Mouse (Mus musculus): ENCODE results near the gene Cacna1d. TPM values are rescaled to one million over a fixed set of nuclear protein-coding genes. Genes with fewer than 3 reads are reported as not detected.

Cacna1d gene
- total and polyA plus RNA-seq, 3 experiments = 0.04 to 0.66 (median 0.08) TPM

DNA sequence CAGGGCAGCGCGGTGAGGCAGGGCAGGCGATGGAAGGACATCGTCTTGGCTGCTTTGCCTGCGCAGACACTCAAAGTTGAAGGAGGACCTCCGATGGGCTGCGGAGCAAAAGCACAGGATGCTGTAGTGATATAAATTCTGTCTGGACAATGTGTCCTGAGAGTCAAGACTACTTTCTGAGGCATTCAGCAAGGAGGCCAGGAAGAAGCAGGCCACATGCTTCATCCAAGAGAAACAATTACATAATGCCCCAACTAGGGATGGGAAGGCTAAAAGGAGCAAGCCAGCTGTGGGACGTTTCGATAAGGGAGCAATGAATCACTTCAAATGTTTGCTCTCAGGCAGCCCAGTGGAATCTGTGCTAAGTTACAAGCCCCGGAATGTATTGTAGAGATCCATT, 446.0 kb downstream of the Cacna1d start:
- no peak overlapping the region for H3K4me2 ChIP-seq (ENCODE audit: insufficient read depth, low read depth, poor library complexity, severe bottlenecking)
- in situ Hi-C loops (cut with MboI; ENCODE audit: low pct_ligation_motif_present, low pct_unique_long_range_greater_than_20kb, low sequenced_read_pairs) = no loop called here
- no peak overlapping the region for H3K4me3 ChIP-seq (replicated peaks in 1 of 3; ENCODE audit: low read depth in 2 of 3, low read length in 2 of 3, poor library complexity in 1 of 3)
- no peak overlapping the region for H3K27ac ChIP-seq (ENCODE audit: insufficient read depth, low read depth)
- dilution Hi-C loops (cut with MboI; ENCODE audit: extremely low pct_ligation_motif_present, extremely low pct_unique_long_range_greater_than_20kb, low sequenced_read_pairs) = no loop called here
- no peaks in the 10 kb centered on the region for H3K9me3 ChIP-seq (replicated peaks; ENCODE audit: low read length)
- H3K9ac ChIP-seq (ENCODE audit: insufficient read depth, low read depth) = no peak overlapping the region
- no peaks in the 10 kb centered on the region for H3K27me3 ChIP-seq (replicated peaks)
- no peaks in the 10 kb centered on the region for H3K36me3 ChIP-seq (replicated peaks in 1 of 2; ENCODE audit: control insufficient read depth in 1 of 2, insufficient read depth in 1 of 2, low read length in 1 of 2)
- peaks cover 0 to 9% of the 10 kb centered on the region in 2 experiments; a peak in 2 of 4 replicates for H3K4me1 ChIP-seq (ENCODE audit: control insufficient read depth in 1 of 2, insufficient read depth in 2 of 2)
- DNase-seq (ENCODE audit: extremely low read depth) = no peak
- TF ChIP-seq KAT2A (IDR thresholded peaks at IDR 0.05; ENCODE audit: insufficient replicate concordance, low read length) = no peak
- TF ChIP-seq ZNF384 (IDR thresholded peaks at IDR 0.05; ENCODE audit: low read depth, low read length) = no peak
- TF ChIP-seq ZMIZ1 (IDR thresholded peaks at IDR 0.05; ENCODE audit: low read depth, low read length) = no peak
- no peak for TF ChIP-seq NELFE (IDR thresholded peaks at IDR 0.05; ENCODE audit: low read depth, low read length)
- TF ChIP-seq CHD1 (IDR thresholded peaks at IDR 0.05; ENCODE audit: low read depth, low read length) = no peak
- no peak for TF ChIP-seq SMC3 (IDR thresholded peaks at IDR 0.05; ENCODE audit: low read depth, low read length)
- TF ChIP-seq MYC (IDR thresholded peaks at IDR 0.05; ENCODE audit: low read depth, low read length) = no peak
- no peak for TF ChIP-seq USF2 (conservative IDR thresholded peaks at IDR 0.05; ENCODE audit: low read depth, low read length)
- no peak for TF ChIP-seq IRF4 (IDR thresholded peaks at IDR 0.05; ENCODE audit: low read depth, low read length)
- no peak for TF ChIP-seq TCF12 (IDR thresholded peaks at IDR 0.05; ENCODE audit: low read depth, low read length)
- TF ChIP-seq ZKSCAN1 (IDR thresholded peaks at IDR 0.05; ENCODE audit: borderline replicate concordance, low read depth, low read length) = no peak
- TF ChIP-seq ETS1 (conservative IDR thresholded peaks at IDR 0.05; ENCODE audit: low read depth, low read length) = no peak
- no peaks in the 10 kb centered on the region for H3K79me2 ChIP-seq (replicated peaks; ENCODE audit: control insufficient read depth, extremely low read depth, insufficient read depth, poor library complexity, severe bottlenecking)

DNA sequence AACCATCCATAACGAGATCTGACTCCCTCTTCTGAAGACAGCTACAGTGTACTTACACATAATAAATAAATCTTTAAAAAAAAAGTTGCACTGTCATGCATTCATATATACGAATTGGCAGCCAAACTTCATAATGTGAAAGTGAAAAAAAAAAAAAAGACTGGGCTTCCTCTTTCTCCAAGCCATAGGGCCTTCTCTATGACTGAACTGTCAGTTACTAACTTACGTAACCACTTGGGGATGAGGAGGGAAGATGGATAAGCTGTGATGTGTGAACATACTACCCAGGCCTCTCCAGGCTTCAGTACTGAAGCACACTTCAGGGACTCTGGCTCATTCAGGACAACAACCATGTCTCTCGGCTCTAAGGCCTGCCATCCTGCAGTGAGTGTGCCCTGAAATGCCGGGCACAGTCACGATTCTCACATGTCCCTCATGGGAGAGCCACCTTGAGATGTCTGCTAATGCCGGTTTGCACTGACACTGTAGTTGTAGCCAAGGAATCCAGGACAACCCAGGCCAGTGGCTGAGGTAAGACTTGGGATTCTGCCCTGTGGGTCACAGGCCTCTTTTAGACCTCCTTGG, 447.8 kb downstream of the Cacna1d start:
- no peak overlapping the region for H3K27ac ChIP-seq (ENCODE audit: insufficient read depth, low read depth)
- H3K4me2 ChIP-seq (ENCODE audit: insufficient read depth, low read depth, poor library complexity, severe bottlenecking) = no peak overlapping the region
- TF ChIP-seq CTCF (conservative IDR thresholded peaks at IDR 0.05 in 1 of 2, IDR thresholded peaks at IDR 0.05 in 1 of 2; ENCODE audit: low read depth in 2 of 2, low read length in 2 of 2) (no peak), ZNF384 (IDR thresholded peaks at IDR 0.05; ENCODE audit: low read depth, low read length) (peak; percentile 75), CHD2 (IDR thresholded peaks at IDR 0.05; ENCODE audit: low read length) (no peak), PAX5 (IDR thresholded peaks at IDR 0.05; ENCODE audit: low read length) (no peak)
- dilution Hi-C loops (cut with MboI; ENCODE audit: extremely low pct_ligation_motif_present, extremely low pct_unique_long_range_greater_than_20kb, low sequenced_read_pairs) (no loop called here), in situ Hi-C loops (cut with MboI; ENCODE audit: low pct_ligation_motif_present, low pct_unique_long_range_greater_than_20kb, low sequenced_read_pairs) (no loop called here)
- no peaks in the 10 kb centered on the region for H3K36me3 ChIP-seq (replicated peaks in 1 of 2; ENCODE audit: control insufficient read depth in 1 of 2, insufficient read depth in 1 of 2, low read length in 1 of 2)
- no peak overlapping the region for H3K9ac ChIP-seq (ENCODE audit: insufficient read depth, low read depth)
- H3K4me3 ChIP-seq (replicated peaks in 1 of 3; ENCODE audit: low read depth in 2 of 3, low read length in 2 of 3, poor library complexity in 1 of 3) = no peak overlapping the region
- peaks cover 0 to 16% of the 10 kb centered on the region in 2 experiments; a peak in 2 of 4 replicates for H3K4me1 ChIP-seq (ENCODE audit: control insufficient read depth in 1 of 2, insufficient read depth in 2 of 2)
- no peak for DNase-seq (ENCODE audit: extremely low read depth)
- H3K27me3 ChIP-seq (replicated peaks) = no peaks in the 10 kb centered on the region
- H3K9me3 ChIP-seq (replicated peaks; ENCODE audit: low read length) = no peaks in the 10 kb centered on the region
- H3K79me2 ChIP-seq (replicated peaks; ENCODE audit: control insufficient read depth, extremely low read depth, insufficient read depth, poor library complexity, severe bottlenecking) = no peaks in the 10 kb centered on the region

Data from CH12.LX (cell line).